Mouse (Mus musculus) limb, embryonic 10.5 days (tissue): ENCODE measurements around the gene Sde2. TPM values are rescaled to one million over a fixed set of nuclear protein-coding genes. Genes with fewer than 3 reads are reported as not detected.
A peak's percentile ranks its signal among the peaks of the same experiment; 100 is the strongest.
"Not testable (repeated sequence)": the region's sequence is repeated elsewhere in the genome, so short reads cannot be mapped to it uniquely, and the experiment has no call there.

Experiments used
- DNase-seq: peaks from one replicate; pipeline ENCODE4 v3.0.0-alpha.2; 2017; ENCODE audit warnings: low spot score
- H3K27ac ChIP-seq: fragments of 300-500 bp; sonication (generic); 2 replicates; pipeline ENCODE4 v1.5.1; 2016; ENCODE audit warnings: mild to moderate bottlenecking
- H3K27me3 ChIP-seq: fragments of 300-500 bp; sonication (generic); 2 replicates; pipeline ENCODE4 v1.6.1; 2016; ENCODE audit warnings: low read depth, mild to moderate bottlenecking; ENCODE audit not compliant: poor library complexity, severe bottlenecking
- H3K36me3 ChIP-seq: fragments of 300-500 bp; sonication (generic); 2 replicates; pipeline ENCODE4 v1.6.1; 2016; ENCODE audit warnings: mild to moderate bottlenecking, moderate library complexity
- H3K4me1 ChIP-seq: fragments of 300-500 bp; sonication (generic); 2 replicates; pipeline ENCODE4 v1.6.1; 2016
- H3K4me3 ChIP-seq: fragments of 300-500 bp; sonication (generic); 2 replicates; pipeline ENCODE4 v1.5.1; 2016; ENCODE audit warnings: mild to moderate bottlenecking, moderate library complexity
- H3K9me3 ChIP-seq: fragments of 300-500 bp; sonication (generic); replicated peaks from 2 replicates; pipeline ENCODE4 v1.6.1; 2016; ENCODE audit warnings: mild to moderate bottlenecking
- WGBS: fragments of 180-500 bp; shearing (Covaris S2); methylation state at CpG from one replicate; pipeline ENCODE4 v1.1.7; 2016; 5-methylcytosine and 5-hydroxymethylcytosine counted together
- polyA plus RNA-seq: library from polyadenylated mRNA; unstranded; fragments of >200 nt; fragmentation: Nextera tagmentation; extraction: Ambion mirVana; gene quantifications from 2 replicates; pipeline ENCODE4 v1.2.1, GENCODE M21; 2016

The Sde2 gene
- polyA plus RNA-seq, 1 experiment from 2014 or later, result 50.8 TPM

DNA sequence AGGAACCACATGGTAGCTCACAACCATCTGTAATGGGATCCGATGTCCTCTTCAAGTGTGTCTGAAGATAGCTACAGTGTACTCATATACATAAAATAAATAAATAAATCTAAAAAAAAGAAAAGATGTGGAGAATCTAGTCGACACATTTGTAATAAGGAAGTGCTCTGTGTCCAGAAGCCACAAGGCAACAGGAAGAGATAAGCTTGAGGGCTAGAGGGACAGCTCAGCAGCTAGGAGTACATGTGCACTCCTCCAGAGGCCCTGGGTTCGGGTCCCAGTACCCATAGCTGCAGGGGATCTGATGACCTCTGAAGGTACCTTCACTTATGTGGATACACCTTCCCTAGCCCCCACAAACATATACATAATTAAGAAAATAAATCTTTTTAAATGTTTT lies 30.8 kb downstream of the Sde2 start:
- H3K9me3 ChIP-seq, result no peaks in the 10 kb centered on the region
- H3K36me3 ChIP-seq, result no peaks in the 10 kb centered on the region
- DNase-seq, result no peak
- H3K4me1 ChIP-seq, result peaks cover 11% of the 10 kb centered on the region
- 88% methylated on average over 3 of the region's 3 CpGs for WGBS
- no peak overlapping the region for H3K4me3 ChIP-seq
- H3K27ac ChIP-seq, result no peak overlapping the region
- H3K27me3 ChIP-seq, result 0 out of 2 replicates have a peak, but pooled peaks cover 7% of the 10 kb centered on the region

DNA sequence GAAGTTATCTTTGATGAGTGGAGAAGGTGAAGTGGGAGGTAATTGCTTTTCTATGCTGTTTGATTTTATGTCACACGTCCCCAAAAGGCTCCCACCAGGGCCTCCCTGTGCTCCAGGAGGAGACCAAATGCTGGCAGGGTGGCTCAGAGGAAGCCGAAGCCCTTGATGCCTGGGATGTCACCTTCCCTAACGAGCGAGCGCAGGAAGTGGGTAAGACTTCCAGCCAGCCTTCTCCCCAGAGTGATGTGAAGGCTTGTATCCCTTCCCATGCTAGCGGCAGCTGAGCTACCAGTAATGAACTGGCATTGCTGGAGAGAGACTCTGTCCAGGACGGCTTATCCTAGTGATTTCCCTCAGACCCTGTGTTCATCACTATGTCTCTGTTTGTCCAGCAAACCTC lies 32.8 kb downstream of the Sde2 start:
- 9% methylated on average over 7 of the region's 7 CpGs for WGBS
- Histone ChIP-seq H3K4me3 (no peak overlapping the region), H3K4me1 (peaks cover 19% of the 10 kb centered on the region), H3K27ac (no peak overlapping the region), H3K9me3 (no peaks in the 10 kb centered on the region), H3K36me3 (no peaks in the 10 kb centered on the region), H3K27me3 (0 out of 2 replicates have a peak, but pooled peaks cover 7% of the 10 kb centered on the region)
- no peak for DNase-seq

GRCm38 (mm10) chr1:180884484-180884883 lies 33.6 kb downstream of the Sde2 start:
- WGBS, result 84% methylated on average over 9 of the region's 9 CpGs
- Histone ChIP-seq H3K36me3 (no peaks in the 10 kb centered on the region), H3K27ac (no peak overlapping the region), H3K27me3 (0 out of 2 replicates have a peak, but pooled peaks cover 13% of the 10 kb centered on the region), H3K9me3 (no peaks in the 10 kb centered on the region), H3K4me1 (peaks cover 27% of the 10 kb centered on the region), H3K4me3 (no peak overlapping the region)
- DNase-seq, result no peak

- DNase-seq, result peak; percentile 56
- Histone ChIP-seq H3K27ac (peak overlapping the region; percentile 66), H3K4me1 (peaks cover 34% of the 10 kb centered on the region), H3K4me3 (peak overlapping the region; percentile 23; the same call in 1 of the 2 replicates), H3K36me3 (no peaks in the 10 kb centered on the region), H3K27me3 (peaks cover 33% of the 10 kb centered on the region), H3K9me3 (no peaks in the 10 kb centered on the region)
- WGBS, result 3% methylated on average over 13 of the region's 13 CpGs
Observed at GRCm38 (mm10) chr1:180888556-180889042, 37.7 kb downstream of the Sde2 start.

DNA sequence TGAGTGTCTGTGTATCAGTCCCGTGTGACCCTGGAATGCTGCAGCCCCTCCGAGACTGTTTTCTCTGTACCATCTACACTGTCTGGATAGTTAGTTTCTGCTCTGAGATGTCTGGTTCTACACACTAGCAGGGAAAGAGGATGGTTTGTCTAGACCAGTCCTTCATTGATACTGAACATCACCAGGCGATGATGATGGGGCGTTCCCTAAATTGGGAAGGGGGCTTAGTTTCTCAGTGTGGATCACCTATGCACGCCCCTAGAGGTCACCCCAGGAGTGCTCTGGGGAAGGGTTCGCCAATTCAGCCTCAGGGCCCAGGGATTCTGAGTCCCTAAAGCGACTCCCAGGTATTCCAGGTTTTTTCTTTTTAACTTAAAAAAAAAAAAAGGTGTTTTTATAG lies 38.2 kb downstream of the Sde2 start:
- Histone ChIP-seq H3K4me3 (0 out of 2 replicates have a peak overlapping the region, but pooled peaks have one; percentile 23), H3K27me3 (peaks cover 39% of the 10 kb centered on the region), H3K36me3 (no peaks in the 10 kb centered on the region), H3K9me3 (no peaks in the 10 kb centered on the region), H3K27ac (peak overlapping the region; percentile 66; the same call in 1 of the 2 replicates), H3K4me1 (peaks cover 31% of the 10 kb centered on the region)
- DNase-seq, result no peak
- 24% methylated on average over 7 of the region's 7 CpGs for WGBS

GRCm38 (mm10) chr1:180889841-180890240 lies 38.9 kb downstream of the Sde2 start:
- peaks cover 42% of the 10 kb centered on the region for H3K27me3 ChIP-seq
- DNase-seq, result no peak
- WGBS, result 29% methylated on average over 6 of the region's 6 CpGs
- no peaks in the 10 kb centered on the region for H3K9me3 ChIP-seq
- no peak overlapping the region for H3K4me3 ChIP-seq
- H3K4me1 ChIP-seq, result peaks cover 33% of the 10 kb centered on the region
- H3K27ac ChIP-seq, result no peak overlapping the region
- no peaks in the 10 kb centered on the region for H3K36me3 ChIP-seq

DNA sequence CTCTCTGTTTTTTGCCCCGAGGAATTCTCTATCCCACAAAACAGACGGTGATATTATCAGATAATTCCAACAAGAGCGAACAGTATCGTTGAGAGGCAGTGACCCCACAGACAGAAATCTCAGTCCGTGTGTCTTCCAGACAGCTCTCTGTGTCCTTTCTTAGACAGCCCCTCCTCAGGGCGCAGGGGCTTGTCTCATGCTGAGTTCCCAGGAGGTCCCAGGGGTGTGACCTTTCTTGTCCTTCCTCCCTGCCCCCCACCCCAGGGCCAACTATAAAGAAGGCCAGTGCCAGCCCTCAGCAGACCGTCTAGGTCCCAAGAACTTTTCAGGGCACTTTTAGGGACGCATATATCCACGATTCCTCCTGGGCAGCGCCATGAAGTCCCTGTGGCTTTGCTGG lies 41.9 kb downstream of the Sde2 start, which contains the start of gene Lefty2:
Lefty2 (plus strand) TSS at position 301 of the 400 bp plus-strand sequence.
- H3K27me3 ChIP-seq, result peaks cover 50% of the 10 kb centered on the region
- 0 out of 2 replicates have a peak within 1 kb of the TSS, but pooled peaks have one; percentile 17 for H3K27ac ChIP-seq
- DNase-seq, result no peak
- 0 out of 2 replicates have a peak within 1 kb of the TSS, but pooled peaks have one; percentile 31 for H3K4me3 ChIP-seq
- H3K9me3 ChIP-seq, result no peaks in the 10 kb centered on the region
- H3K4me1 ChIP-seq, result peaks cover 33% of the 10 kb centered on the region
- 60% methylated on average over 10 of the region's 10 CpGs for WGBS
- no peaks in the 10 kb centered on the region for H3K36me3 ChIP-seq

DNA sequence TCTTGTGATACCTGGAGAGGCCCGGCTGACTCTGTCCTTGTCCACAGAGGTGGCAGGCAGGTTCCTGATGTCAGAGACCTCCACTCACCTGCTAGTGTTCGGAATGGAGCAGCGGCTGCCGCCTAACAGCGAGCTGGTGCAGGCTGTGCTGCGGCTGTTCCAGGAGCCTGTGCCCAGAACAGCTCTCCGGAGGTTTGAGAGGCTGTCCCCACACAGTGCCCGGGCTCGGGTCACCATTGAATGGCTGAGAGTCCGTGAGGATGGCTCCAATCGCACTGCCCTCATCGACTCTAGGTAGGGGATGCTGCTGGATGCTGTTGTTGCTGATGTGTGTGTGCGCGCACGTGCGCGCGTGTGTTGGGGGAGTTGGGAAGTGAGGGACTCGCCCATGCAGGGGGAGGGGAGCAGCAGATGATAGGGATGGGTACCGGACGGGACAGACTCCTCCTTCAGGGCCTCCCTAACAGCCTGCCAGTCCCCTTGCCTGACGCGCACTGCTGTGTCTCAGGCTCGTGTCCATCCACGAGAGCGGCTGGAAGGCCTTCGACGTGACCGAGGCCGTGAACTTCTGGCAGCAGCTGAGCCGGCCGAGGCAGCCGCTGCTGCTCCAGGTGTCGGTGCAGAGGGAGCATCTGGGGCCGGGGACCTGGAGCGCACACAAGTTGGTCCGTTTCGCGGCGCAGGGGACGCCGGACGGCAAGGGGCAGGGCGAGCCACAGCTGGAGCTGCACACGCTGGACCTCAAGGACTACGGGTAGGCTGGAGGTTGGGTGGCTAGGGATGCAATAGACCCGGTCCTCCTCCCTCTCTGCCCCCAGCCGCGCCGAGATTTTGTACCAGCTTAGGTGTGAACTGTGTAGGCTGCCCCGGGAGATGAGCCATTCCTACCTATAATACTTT lies 43.4 kb downstream of the Sde2 start:
- Histone ChIP-seq H3K4me3 (peak overlapping the region; percentile 31), H3K27me3 (peaks cover 46% of the 10 kb centered on the region), H3K4me1 (peaks cover 19% of the 10 kb centered on the region)
- 7% methylated on average over 51 of the region's 51 CpGs for WGBS
- not testable (repeated sequence) for H3K36me3 ChIP-seq, H3K27ac ChIP-seq, H3K9me3 ChIP-seq
- peak; percentile 61 for DNase-seq

DNA sequence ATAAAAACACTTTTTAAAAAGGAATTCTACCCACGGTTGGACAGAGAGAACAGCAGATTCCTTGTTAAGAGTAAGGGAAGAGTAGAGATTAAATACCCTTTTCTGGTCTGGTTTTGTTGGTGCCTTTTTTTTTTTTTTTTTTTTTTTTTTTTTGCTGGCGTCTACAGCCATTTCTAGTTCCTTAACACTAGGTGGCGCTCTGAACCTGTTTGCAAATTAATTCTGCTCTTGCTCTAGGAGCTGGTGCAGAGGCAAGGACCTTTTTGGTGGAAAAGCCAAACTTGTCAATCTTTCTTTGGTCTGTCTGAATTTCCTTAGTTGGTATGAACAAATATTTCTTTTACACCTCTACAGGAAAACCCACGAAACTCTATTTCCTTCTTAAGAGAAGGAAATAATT lies 50.2 kb downstream of the Sde2 start:
- H3K36me3 ChIP-seq, result peaks cover 8% of the 10 kb centered on the region
- no peaks in the 10 kb centered on the region for H3K9me3 ChIP-seq
- peaks cover 22% of the 10 kb centered on the region for H3K4me1 ChIP-seq
- no peak overlapping the region for H3K27ac ChIP-seq
- no peaks in the 10 kb centered on the region for H3K27me3 ChIP-seq
- no peak for DNase-seq
- WGBS, result 5% methylated on average over 4 of the region's 4 CpGs
- no peak overlapping the region for H3K4me3 ChIP-seq

DNA sequence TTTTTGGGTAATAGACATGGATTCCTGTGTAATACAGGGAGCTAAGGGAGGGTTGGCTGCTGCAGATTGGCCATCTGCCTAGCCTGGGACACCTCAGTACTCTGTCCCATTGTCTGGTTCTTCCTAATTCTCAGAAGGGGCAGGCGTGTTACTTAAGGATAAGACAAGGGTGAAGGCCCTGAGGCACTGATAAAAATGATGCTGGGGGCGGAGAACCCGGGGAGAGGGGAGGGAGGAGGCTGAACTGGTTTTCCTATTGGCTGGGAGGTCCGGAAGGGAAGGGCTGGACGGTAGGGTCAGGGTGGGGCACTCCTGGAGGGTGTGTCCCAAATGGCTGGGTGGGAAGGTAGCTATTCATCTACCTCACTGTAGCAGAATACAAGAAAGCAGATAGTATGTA lies 52.0 kb downstream of the Sde2 start:
- no peak for DNase-seq
- 28% methylated on average over 5 of the region's 5 CpGs for WGBS
- peaks cover 27% of the 10 kb centered on the region for H3K36me3 ChIP-seq
- H3K9me3 ChIP-seq, result no peaks in the 10 kb centered on the region
- H3K4me1 ChIP-seq, result peaks cover 25% of the 10 kb centered on the region
- no peak overlapping the region for H3K4me3 ChIP-seq
- no peak overlapping the region for H3K27ac ChIP-seq
- H3K27me3 ChIP-seq, result no peaks in the 10 kb centered on the region

- Histone ChIP-seq H3K9me3 (no peaks in the 10 kb centered on the region), H3K27me3 (no peaks in the 10 kb centered on the region), H3K27ac (peak overlapping the region; percentile 91), H3K36me3 (peaks cover 34% of the 10 kb centered on the region), H3K4me1 (peaks cover 25% of the 10 kb centered on the region), H3K4me3 (peak overlapping the region; percentile 76)
- 46% methylated on average over 10 of the region's 10 CpGs for WGBS
- DNase-seq, result no peak
Observed at GRCm38 (mm10) chr1:180903666-180904038, 52.7 kb downstream of the Sde2 start.

DNA sequence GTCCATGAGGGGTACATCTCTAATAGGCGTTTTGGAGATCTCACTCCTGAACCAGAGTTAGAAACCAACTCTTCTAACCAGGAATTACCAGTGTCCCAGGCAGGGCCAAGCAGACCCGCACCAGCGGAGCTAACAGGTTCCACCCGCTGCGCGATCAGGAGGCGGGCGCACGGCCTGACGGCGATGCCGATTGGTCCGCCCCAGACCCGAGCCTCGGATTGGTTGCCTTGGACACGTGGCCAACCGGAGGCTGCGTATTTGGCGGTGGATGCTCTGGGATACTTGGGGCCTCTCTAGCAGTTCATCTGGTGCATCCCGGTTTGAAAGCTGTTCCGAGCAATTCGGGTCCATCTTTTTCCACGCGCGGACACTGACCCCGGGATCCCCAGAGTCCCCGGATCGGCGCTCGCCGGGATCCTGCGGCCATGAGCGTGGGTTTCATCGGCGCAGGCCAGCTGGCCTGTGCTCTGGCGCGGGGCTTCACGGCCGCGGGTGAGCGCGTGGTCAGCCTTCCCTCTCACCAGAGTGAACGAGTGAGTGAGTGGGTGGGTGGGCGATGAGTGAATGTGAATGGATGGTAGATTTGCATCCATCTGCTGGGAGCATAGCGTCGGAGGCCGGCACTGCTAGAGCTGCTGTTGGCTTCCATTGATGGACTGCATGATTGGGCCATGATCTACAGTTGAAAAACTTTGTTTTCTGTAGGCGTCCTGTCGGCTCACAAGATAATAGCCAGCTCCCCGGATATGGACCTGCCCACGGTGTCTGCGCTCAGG lies 53.3 kb downstream of the Sde2 start, which contains the start of gene Pycr2:
Pycr2 (plus strand) TSS at position 255 of the 776 bp plus-strand sequence.
- H3K36me3 ChIP-seq, result peaks cover 40% of the 10 kb centered on the region
- WGBS, result under 1% methylated on average over 52 of the region's 52 CpGs
- no peaks in the 10 kb centered on the region for H3K9me3 ChIP-seq
- peaks cover 25% of the 10 kb centered on the region for H3K4me1 ChIP-seq
- H3K4me3 ChIP-seq, result peak within 1 kb of the TSS; percentile 76
- peak within 1 kb of the TSS; percentile 91 for H3K27ac ChIP-seq
- H3K27me3 ChIP-seq, result no peaks in the 10 kb centered on the region
- DNase-seq, result peak; percentile 95

- Histone ChIP-seq H3K36me3 (peaks cover 44% of the 10 kb centered on the region), H3K4me3 (peak overlapping the region; percentile 76), H3K27ac (peak overlapping the region; percentile 91), H3K4me1 (peaks cover 25% of the 10 kb centered on the region), H3K9me3 (no peaks in the 10 kb centered on the region), H3K27me3 (no peaks in the 10 kb centered on the region)
- peak; percentile 43 for DNase-seq
- WGBS, result 5% methylated on average over 5 of the region's 5 CpGs
Observed at GRCm38 (mm10) chr1:180904815-180905080, 53.8 kb downstream of the Sde2 start.
